Mouse (Mus musculus): ENCODE results near the gene Slpi. TPM values are rescaled to one million over a fixed set of nuclear protein-coding genes. Genes with fewer than 3 reads are reported as not detected.

Gene Slpi
- polyA plus RNA-seq, 1 experiment from 2014 or later: 0.60 TPM

DNA sequence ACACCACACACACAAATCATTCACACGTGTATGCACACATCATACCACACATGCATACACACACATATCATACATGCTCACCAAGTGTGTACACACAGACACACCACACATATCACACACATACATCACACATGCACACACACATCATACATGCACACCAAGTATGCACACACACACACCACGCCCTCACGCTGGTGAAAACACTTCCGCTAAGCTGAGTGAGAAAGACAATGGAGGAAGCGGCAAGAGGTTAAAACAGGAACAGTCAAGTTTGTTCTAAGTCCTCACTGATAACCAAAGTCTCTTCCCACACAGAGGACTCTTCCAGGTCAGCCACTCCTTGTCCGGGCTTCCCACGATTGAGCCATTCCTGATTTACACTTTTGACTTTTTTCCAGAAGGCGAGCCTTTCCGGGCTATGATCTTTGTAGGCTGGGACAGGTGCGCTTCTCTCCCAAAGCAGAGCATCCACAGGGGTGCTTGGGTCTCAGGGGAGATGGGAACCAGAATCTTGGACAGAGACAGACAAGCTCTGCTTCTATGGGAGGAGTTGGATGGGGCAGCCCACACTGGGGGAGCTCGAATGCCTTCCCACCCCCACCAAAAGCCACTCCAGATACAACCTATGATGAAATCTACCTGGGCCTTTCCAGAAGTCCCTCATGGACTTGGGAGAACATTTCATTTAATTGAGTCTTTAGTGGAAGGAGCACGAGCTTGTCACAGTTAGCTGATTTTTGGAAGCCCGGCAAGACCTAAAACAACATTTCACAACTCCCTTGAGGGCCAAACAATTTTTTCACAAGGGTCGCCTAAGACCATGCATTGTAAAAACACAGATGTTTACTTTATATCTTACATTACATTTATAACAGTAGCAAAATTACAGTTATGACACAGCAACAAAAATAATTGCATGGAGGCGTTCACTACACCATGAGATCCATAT lies 11.1 kb downstream of the Slpi start:
- Histone ChIP-seq H3K4me3 (ENCODE audit: low read length) (no peak overlapping the region), H3K9ac (ENCODE audit: low read length) (no peak overlapping the region), H3K36me3 (ENCODE audit: control insufficient read depth, insufficient read depth) (no peaks in the 10 kb centered on the region), H3K27ac (ENCODE audit: low read length) (no peak overlapping the region), H3K4me2 (ENCODE audit: low read depth, low read length) (no peak overlapping the region), H3K4me1 (ENCODE audit: control insufficient read depth, insufficient read depth, low read length) (no peaks in the 10 kb centered on the region), H3K9me3 (replicated peaks; ENCODE audit: control insufficient read depth, low read length) (no peaks in the 10 kb centered on the region; the same call in 1 of the 2 replicates), H3K27me3 (ENCODE audit: control insufficient read depth, insufficient read depth, low read length) (no peaks in the 10 kb centered on the region)
- ATAC-seq (replicated peaks; ENCODE audit: extremely low read depth, insufficient read depth, low FRiP score): no peak
- 76% methylated on average over 15 of the region's 15 CpGs for whole genome bisulfite sequencing

GRCm38 (mm10) chr2:164373187-164373586 lies 15.7 kb downstream of the Slpi start:
- H3K9ac ChIP-seq (ENCODE audit: low read length): no peak overlapping the region
- no peak overlapping the region for H3K27ac ChIP-seq (ENCODE audit: low read length)
- H3K27me3 ChIP-seq (ENCODE audit: control insufficient read depth, insufficient read depth, low read length): no peaks in the 10 kb centered on the region
- H3K36me3 ChIP-seq (ENCODE audit: control insufficient read depth, insufficient read depth): no peaks in the 10 kb centered on the region
- H3K4me2 ChIP-seq (ENCODE audit: low read depth, low read length): no peak overlapping the region
- H3K4me1 ChIP-seq (ENCODE audit: control insufficient read depth, insufficient read depth, low read length): no peaks in the 10 kb centered on the region
- ATAC-seq (replicated peaks; ENCODE audit: extremely low read depth, insufficient read depth, low FRiP score): no peak
- no peaks in the 10 kb centered on the region for H3K9me3 ChIP-seq (replicated peaks; ENCODE audit: control insufficient read depth, low read length)
- no peak overlapping the region for H3K4me3 ChIP-seq (ENCODE audit: low read length)
- 40% methylated on average over 4 of the region's 4 CpGs for WGBS

DNA sequence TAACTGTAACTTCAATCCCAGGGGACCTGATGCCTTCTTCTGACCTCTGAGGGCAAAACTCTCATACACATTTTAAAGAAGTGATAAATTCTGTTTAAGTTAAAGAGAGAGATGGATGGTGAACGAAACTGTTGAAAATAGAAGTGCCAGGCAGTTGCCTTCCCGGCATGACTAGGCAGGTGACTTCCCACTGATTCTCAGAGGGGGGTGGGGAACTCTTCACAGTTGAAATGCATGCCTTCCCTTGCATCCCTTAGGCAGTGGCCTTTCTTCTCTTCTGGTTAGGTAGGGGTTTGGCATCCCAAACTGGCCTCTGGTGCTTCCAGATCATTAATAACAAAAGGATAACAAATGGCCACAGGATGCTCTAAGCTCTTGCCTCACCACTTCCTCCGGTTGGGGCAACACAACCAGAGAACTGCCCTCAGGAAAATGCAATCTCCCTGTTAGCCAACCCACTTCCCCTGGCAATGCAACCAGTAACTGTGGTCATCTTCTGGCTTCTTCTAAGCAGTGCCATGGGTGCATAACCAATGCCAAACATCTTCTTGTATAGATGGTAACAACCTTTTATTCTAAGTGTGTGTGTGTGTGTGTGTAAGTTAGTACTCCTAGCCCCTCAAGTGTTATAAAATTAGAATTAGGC lies 16.4 kb downstream of the Slpi start:
- H3K4me1 ChIP-seq (ENCODE audit: control insufficient read depth, insufficient read depth, low read length): no peaks in the 10 kb centered on the region
- no peaks in the 10 kb centered on the region for H3K27me3 ChIP-seq (ENCODE audit: control insufficient read depth, insufficient read depth, low read length)
- H3K36me3 ChIP-seq (ENCODE audit: control insufficient read depth, insufficient read depth): no peaks in the 10 kb centered on the region
- no peak overlapping the region for H3K4me2 ChIP-seq (ENCODE audit: low read depth, low read length)
- WGBS: 26% methylated on average over 3 of the region's 3 CpGs
- no peak overlapping the region for H3K9ac ChIP-seq (ENCODE audit: low read length)
- no peaks in the 10 kb centered on the region for H3K9me3 ChIP-seq (replicated peaks; ENCODE audit: control insufficient read depth, low read length)
- no peak overlapping the region for H3K27ac ChIP-seq (ENCODE audit: low read length)
- H3K4me3 ChIP-seq (ENCODE audit: low read length): no peak overlapping the region
- no peak for ATAC-seq (replicated peaks; ENCODE audit: extremely low read depth, insufficient read depth, low FRiP score)

GRCm38 (mm10) chr2:164371371-164371770 lies 17.5 kb downstream of the Slpi start:
- Histone ChIP-seq H3K9me3 (replicated peaks; ENCODE audit: control insufficient read depth, low read length) (no peaks in the 10 kb centered on the region), H3K4me3 (ENCODE audit: low read length) (no peak overlapping the region), H3K27me3 (ENCODE audit: control insufficient read depth, insufficient read depth, low read length) (no peaks in the 10 kb centered on the region), H3K9ac (ENCODE audit: low read length) (no peak overlapping the region), H3K4me2 (ENCODE audit: low read depth, low read length) (no peak overlapping the region), H3K36me3 (ENCODE audit: control insufficient read depth, insufficient read depth) (no peaks in the 10 kb centered on the region), H3K27ac (ENCODE audit: low read length) (no peak overlapping the region), H3K4me1 (ENCODE audit: control insufficient read depth, insufficient read depth, low read length) (no peaks in the 10 kb centered on the region)
- no peak for ATAC-seq (replicated peaks; ENCODE audit: extremely low read depth, insufficient read depth, low FRiP score)
- WGBS: 73% methylated on average over 3 of the region's 3 CpGs

DNA sequence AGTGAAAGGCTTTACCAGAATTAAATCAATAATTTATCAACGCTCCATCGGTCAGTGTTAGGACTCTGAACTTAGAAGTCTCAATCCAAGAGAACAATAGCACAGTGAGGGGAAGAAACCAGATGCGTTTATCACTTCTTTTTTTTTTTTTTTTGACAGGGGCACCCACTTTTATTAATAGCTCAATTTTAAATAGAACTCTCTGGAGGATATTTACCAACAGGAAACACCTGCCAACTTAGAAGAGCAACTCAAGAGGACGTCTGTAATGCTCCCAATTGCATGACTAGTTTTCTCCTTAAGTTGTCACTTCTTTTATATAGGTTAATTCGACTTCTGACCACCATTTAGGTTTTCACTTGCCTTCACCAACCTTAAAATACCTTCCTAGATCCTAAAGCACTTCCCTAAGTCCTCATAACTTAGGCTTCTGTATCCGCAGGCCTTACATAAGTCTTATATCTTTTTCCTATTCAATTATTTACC lies 20.2 kb downstream of the Slpi start:
- Histone ChIP-seq H3K4me1 (ENCODE audit: control insufficient read depth, insufficient read depth, low read length) (no peaks in the 10 kb centered on the region), H3K4me3 (ENCODE audit: low read length) (no peak overlapping the region), H3K27me3 (ENCODE audit: control insufficient read depth, insufficient read depth, low read length) (no peaks in the 10 kb centered on the region; the same call in 1 of the 2 replicates), H3K4me2 (ENCODE audit: low read depth, low read length) (no peak overlapping the region), H3K9ac (ENCODE audit: low read length) (no peak overlapping the region), H3K27ac (ENCODE audit: low read length) (no peak overlapping the region), H3K9me3 (replicated peaks; ENCODE audit: control insufficient read depth, low read length) (no peaks in the 10 kb centered on the region), H3K36me3 (ENCODE audit: control insufficient read depth, insufficient read depth) (no peaks in the 10 kb centered on the region)
- 71% methylated on average over 6 of the region's 6 CpGs for WGBS
- no peak for ATAC-seq (replicated peaks; ENCODE audit: extremely low read depth, insufficient read depth, low FRiP score)

- no peaks in the 10 kb centered on the region for H3K4me1 ChIP-seq (ENCODE audit: control insufficient read depth, insufficient read depth, low read length)
- no peaks in the 10 kb centered on the region; the same call in 1 of the 2 replicates for H3K27me3 ChIP-seq (ENCODE audit: control insufficient read depth, insufficient read depth, low read length)
- no peak overlapping the region for H3K4me3 ChIP-seq (ENCODE audit: low read length)
- H3K9me3 ChIP-seq (replicated peaks; ENCODE audit: control insufficient read depth, low read length): no peaks in the 10 kb centered on the region
- 44% methylated on average over 3 of the region's 3 CpGs for WGBS
- no peak for ATAC-seq (replicated peaks; ENCODE audit: extremely low read depth, insufficient read depth, low FRiP score)
- H3K9ac ChIP-seq (ENCODE audit: low read length): no peak overlapping the region
- H3K4me2 ChIP-seq (ENCODE audit: low read depth, low read length): no peak overlapping the region
- no peak overlapping the region for H3K27ac ChIP-seq (ENCODE audit: low read length)
- no peaks in the 10 kb centered on the region for H3K36me3 ChIP-seq (ENCODE audit: control insufficient read depth, insufficient read depth)
Measured at GRCm38 (mm10) chr2:164366947-164367346, 21.9 kb downstream of the Slpi start.

- Histone ChIP-seq H3K36me3 (ENCODE audit: control insufficient read depth, insufficient read depth) (no peaks in the 10 kb centered on the region), H3K4me2 (ENCODE audit: low read depth, low read length) (no peak overlapping the region), H3K9ac (ENCODE audit: low read length) (no peak overlapping the region), H3K4me1 (ENCODE audit: control insufficient read depth, insufficient read depth, low read length) (no peaks in the 10 kb centered on the region), H3K27ac (ENCODE audit: low read length) (no peak overlapping the region), H3K9me3 (replicated peaks; ENCODE audit: control insufficient read depth, low read length) (no peaks in the 10 kb centered on the region), H3K27me3 (ENCODE audit: control insufficient read depth, insufficient read depth, low read length) (no peaks in the 10 kb centered on the region; the same call in none of the 2 replicates), H3K4me3 (ENCODE audit: low read length) (no peak overlapping the region)
- ATAC-seq (replicated peaks; ENCODE audit: extremely low read depth, insufficient read depth, low FRiP score): no peak
- 32% methylated on average over 13 of the region's 13 CpGs for WGBS
Measured at GRCm38 (mm10) chr2:164360974-164361657, 27.8 kb downstream of the Slpi start.

GRCm38 (mm10) chr2:164359668-164360067 lies 29.2 kb downstream of the Slpi start:
- 75% methylated on average over 5 of the region's 5 CpGs for WGBS

More at GRCm38 (mm10) chr2:164359668-164360067, 29.2 kb downstream of the Slpi start:
- Histone ChIP-seq H3K4me3 (ENCODE audit: low read length) (no peak overlapping the region), H3K27ac (ENCODE audit: low read length) (no peak overlapping the region), H3K27me3 (ENCODE audit: control insufficient read depth, insufficient read depth, low read length) (no peaks in the 10 kb centered on the region; the same call in none of the 2 replicates), H3K9ac (ENCODE audit: low read length) (no peak overlapping the region), H3K4me1 (ENCODE audit: control insufficient read depth, insufficient read depth, low read length) (no peaks in the 10 kb centered on the region), H3K36me3 (ENCODE audit: control insufficient read depth, insufficient read depth) (no peaks in the 10 kb centered on the region), H3K4me2 (ENCODE audit: low read depth, low read length) (no peak overlapping the region), H3K9me3 (replicated peaks; ENCODE audit: control insufficient read depth, low read length) (no peaks in the 10 kb centered on the region)
- no peak for ATAC-seq (replicated peaks; ENCODE audit: extremely low read depth, insufficient read depth, low FRiP score)
